Mouse (Mus musculus) hindbrain, embryonic 13.5 days (tissue): ENCODE data around the gene Usp21. TPM values are rescaled to one million over a fixed set of nuclear protein-coding genes. Genes with fewer than 3 reads are reported as not detected.

Experiments
- ATAC-seq: fragments of 200-750 bp; cut with Nextera tagmentation; 2 replicates; pipeline ENCODE4 v1.8.0; 2017; ENCODE audit warnings: moderate TSS enrichment; ENCODE audit not compliant: low FRiP score
- H3K27ac ChIP-seq: fragments of 300-500 bp; sonication (generic); 2 replicates; pipeline ENCODE4 v1.5.1; 2015; ENCODE audit warnings: inconsistent platforms, mild to moderate bottlenecking, moderate library complexity
- H3K27me3 ChIP-seq: fragments of 300-500 bp; sonication (generic); 2 replicates; pipeline ENCODE4 v1.6.1; 2015; ENCODE audit warnings: mild to moderate bottlenecking, inconsistent platforms
- H3K36me3 ChIP-seq: fragments of 300-500 bp; sonication (generic); 2 replicates; pipeline ENCODE4 v1.6.1; 2015; ENCODE audit warnings: mild to moderate bottlenecking, inconsistent platforms
- H3K4me1 ChIP-seq: fragments of 300-500 bp; sonication (generic); replicated peaks from 2 replicates; pipeline ENCODE4 v1.6.1; 2015; ENCODE audit warnings: inconsistent platforms
- H3K4me2 ChIP-seq: fragments of 300-500 bp; sonication (generic); 2 replicates; pipeline ENCODE4 v1.6.1; 2015; ENCODE audit warnings: inconsistent platforms, mild to moderate bottlenecking, moderate library complexity
- H3K4me3 ChIP-seq: fragments of 300-500 bp; sonication (generic); 2 replicates; pipeline ENCODE4 v1.5.1; 2015; ENCODE audit warnings: mild to moderate bottlenecking, inconsistent platforms
- H3K9ac ChIP-seq: fragments of 300-500 bp; sonication (generic); 2 replicates; pipeline ENCODE4 v1.6.1; 2015; ENCODE audit warnings: mild to moderate bottlenecking, inconsistent platforms
- H3K9me3 ChIP-seq: fragments of 300-500 bp; sonication (generic); 2 replicates; pipeline ENCODE4 v1.6.1; 2016; ENCODE audit warnings: inconsistent platforms
- WGBS: fragments of 180-500 bp; shearing (Covaris S2); methylation state at CpG from one replicate; pipeline ENCODE4 v1.1.7; 2015; 5-methylcytosine and 5-hydroxymethylcytosine counted together
- polyA plus RNA-seq: library from polyadenylated mRNA; unstranded; fragments of >200 nt; fragmentation: Nextera tagmentation; extraction: Ambion mirVana; gene quantifications from 2 replicates; pipeline ENCODE4 v1.2.1, GENCODE M21; 2015

The Usp21 gene
- polyA plus RNA-seq, 1 experiment from 2014 or later, result 107 TPM

DNA sequence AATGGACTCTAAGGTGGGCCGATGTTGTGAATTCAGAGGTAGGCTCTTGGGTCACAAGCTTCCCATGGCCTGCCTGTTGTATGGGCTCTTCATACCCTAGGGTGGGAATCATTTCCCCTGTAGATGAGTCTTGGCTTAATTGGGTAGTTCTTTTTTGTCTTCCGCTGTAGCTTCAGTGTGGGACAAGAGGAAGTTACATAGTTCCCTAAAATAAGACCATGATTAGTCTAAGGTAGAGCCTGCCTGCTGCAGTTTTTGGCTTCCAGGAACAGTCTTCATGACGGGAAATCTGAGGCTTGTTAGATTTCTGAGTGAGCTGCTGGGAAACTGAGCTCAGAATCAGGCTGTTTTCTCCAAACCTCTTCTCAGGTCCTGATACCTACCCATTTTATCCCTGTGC is 15.7 kb downstream of the Usp21 start:
- peak overlapping the region; percentile 83 for H3K4me2 ChIP-seq

DNA sequence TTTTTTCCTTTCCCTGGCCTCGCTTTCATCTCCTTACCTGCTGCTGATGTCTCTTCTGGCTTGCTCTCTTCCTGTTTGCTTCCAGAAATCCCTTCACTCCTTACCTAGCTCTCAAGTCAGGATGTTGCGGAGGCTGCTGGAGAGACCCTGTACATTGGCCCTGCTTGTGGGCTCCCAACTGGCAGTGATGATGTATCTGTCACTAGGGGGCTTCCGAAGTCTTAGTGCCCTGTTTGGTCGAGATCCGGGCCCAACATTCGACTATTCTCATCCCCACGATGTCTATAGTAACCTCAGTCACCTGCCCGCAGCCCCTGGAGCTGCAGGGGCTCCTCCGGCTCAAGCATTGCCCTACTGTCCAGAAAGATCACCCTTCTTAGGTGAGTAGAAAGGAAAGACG is 16.2 kb downstream of the Usp21 start:
- Histone ChIP-seq H3K27me3 (no peaks in the 10 kb centered on the region), H3K4me2 (peak overlapping the region; percentile 83), H3K4me1 (peaks cover 26% of the 10 kb centered on the region), H3K9ac (peak overlapping the region; percentile 24; the same call in 1 of the 2 replicates), H3K36me3 (peaks cover 50% of the 10 kb centered on the region), H3K9me3 (no peaks in the 10 kb centered on the region), H3K27ac (no peak overlapping the region), H3K4me3 (peak overlapping the region; percentile 67; the same call in 1 of the 2 replicates)
- ATAC-seq, result no peak
- 71% methylated on average over 10 of the region's 10 CpGs for WGBS

More for the DNA sequence above, 15.7 kb downstream of the Usp21 start:
- Histone ChIP-seq H3K27ac (no peak overlapping the region), H3K4me1 (peaks cover 26% of the 10 kb centered on the region), H3K36me3 (peaks cover 54% of the 10 kb centered on the region), H3K9me3 (no peaks in the 10 kb centered on the region), H3K9ac (peak overlapping the region; percentile 24; the same call in 1 of the 2 replicates), H3K27me3 (no peaks in the 10 kb centered on the region), H3K4me3 (peak overlapping the region; percentile 67; the same call in 1 of the 2 replicates)
- ATAC-seq, result no peak
- 96% methylated on average over 3 of the region's 3 CpGs for WGBS

DNA sequence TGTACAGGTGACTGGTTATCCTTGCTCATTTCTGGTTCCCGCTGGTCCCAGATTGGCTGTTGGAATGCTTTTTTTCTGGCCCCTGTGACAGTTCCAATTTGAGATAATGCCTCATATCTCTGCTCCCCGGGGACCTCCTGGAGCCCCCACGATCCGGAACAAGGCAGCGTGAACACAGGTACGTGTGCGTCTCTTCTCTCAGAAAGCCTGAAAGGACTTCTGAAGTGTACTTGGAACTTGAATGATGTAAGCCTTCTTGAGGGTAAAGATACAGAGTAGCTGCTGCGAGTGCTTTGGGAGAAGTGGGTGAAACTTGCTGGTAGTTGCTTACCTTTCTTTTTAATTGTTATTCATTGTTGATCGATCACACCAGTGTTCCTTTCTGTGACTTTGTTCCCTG is 16.6 kb downstream of the Usp21 start:
- Histone ChIP-seq H3K36me3 (peaks cover 45% of the 10 kb centered on the region), H3K27me3 (no peaks in the 10 kb centered on the region), H3K27ac (0 out of 2 replicates have a peak overlapping the region, but pooled peaks have one; percentile 1), H3K9ac (peak overlapping the region; percentile 85), H3K9me3 (no peaks in the 10 kb centered on the region), H3K4me3 (peak overlapping the region; percentile 67), H3K4me2 (peak overlapping the region; percentile 83), H3K4me1 (peaks cover 26% of the 10 kb centered on the region)
- no peak for ATAC-seq
- 57% methylated on average over 9 of the region's 9 CpGs for WGBS

DNA sequence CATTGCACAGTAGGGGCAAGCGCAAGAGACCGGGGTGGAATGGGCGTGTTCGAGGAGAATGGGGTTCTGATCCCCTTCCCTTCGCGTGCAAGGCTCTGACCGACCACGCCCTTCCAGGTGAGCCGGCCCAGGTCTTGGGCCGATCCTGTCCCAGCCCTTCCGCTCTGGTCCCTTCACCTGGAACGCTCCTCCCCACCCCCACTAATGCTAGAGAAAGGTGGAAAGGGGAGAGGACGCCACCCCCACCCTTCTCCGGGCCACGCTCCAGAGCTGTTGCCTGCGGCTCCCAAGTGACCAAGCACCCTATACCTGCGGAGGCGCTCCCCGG is 17.3 kb downstream of the Usp21 start:
- 1% methylated on average over 19 of the region's 19 CpGs for WGBS
- H3K27me3 ChIP-seq, result no peaks in the 10 kb centered on the region
- peak; percentile 77 for ATAC-seq
- peak overlapping the region; percentile 67 for H3K4me3 ChIP-seq
- H3K9me3 ChIP-seq, result no peaks in the 10 kb centered on the region
- peak overlapping the region; percentile 83 for H3K4me2 ChIP-seq
- H3K4me1 ChIP-seq, result peaks cover 26% of the 10 kb centered on the region
- peaks cover 39% of the 10 kb centered on the region for H3K36me3 ChIP-seq
- H3K27ac ChIP-seq, result peak overlapping the region; percentile 58
- H3K9ac ChIP-seq, result peak overlapping the region; percentile 85

DNA sequence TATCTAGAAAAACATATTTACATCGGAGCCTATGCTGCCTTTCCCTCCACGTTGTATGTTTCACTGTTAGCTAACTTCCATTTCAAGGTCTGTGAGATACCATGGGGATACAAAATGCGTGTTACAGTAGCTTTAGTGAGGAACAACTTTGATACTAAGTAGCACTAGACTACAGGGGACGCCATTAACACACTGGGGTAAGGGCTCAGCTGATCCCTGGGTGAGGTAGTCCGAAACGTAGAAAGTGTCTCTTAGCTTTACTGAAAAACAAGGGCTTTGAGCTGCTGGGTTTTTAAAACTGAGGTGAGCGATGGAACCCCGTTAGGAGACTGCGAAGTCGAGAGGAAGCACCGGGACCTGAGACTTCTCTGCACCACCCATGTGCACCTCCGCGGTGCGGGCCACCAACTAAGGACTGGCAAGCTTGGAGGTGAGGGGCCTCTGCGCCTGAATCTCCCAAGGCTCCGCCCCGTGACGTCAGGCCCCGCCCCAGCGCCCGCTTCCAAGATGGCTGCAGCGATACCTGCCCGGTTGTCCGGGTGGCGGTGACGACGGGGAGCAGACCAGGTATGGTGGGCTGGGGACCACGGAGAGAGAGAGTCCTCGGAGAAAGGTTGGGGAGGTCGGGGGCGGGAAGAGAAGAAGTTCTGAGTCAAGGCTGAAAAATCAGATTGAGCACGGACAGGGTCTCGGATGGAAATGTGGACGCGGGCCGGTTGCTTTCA is 17.8 kb downstream of the Usp21 start, which contains the start of gene B4galt3:
Gene B4galt3, plus strand, starts transcription at position 481 of the 725 bp plus-strand sequence.
- H3K9ac ChIP-seq, result peak within 1 kb of the TSS; percentile 85
- H3K36me3 ChIP-seq, result peaks cover 33% of the 10 kb centered on the region
- WGBS, result 3% methylated on average over 35 of the region's 36 CpGs
- peak; percentile 96 for ATAC-seq
- peak within 1 kb of the TSS; percentile 83 for H3K4me2 ChIP-seq
- no peaks in the 10 kb centered on the region for H3K9me3 ChIP-seq
- peak within 1 kb of the TSS; percentile 67 for H3K4me3 ChIP-seq
- H3K4me1 ChIP-seq, result peaks cover 26% of the 10 kb centered on the region
- H3K27ac ChIP-seq, result peak within 1 kb of the TSS; percentile 58
- H3K27me3 ChIP-seq, result no peaks in the 10 kb centered on the region

DNA sequence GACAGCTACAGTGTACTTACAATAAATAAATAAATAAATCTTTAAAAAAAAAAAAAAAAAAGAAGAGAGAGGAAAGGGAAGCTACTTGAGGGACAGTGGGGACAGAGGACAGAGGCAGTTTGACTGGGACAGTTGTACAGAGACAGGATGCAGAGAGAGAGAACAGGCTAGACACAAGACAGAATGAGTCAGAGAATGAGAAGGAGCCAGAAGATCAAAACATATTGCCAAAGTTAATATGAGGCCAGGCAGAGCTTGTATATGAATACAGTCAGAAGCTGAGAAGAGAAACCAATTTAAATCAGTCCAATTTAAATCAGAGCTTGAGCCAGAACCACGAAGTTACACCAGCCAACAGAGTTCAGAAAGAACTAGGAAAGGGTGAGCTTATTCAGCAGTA is 19.4 kb downstream of the Usp21 start:
- no peak for ATAC-seq
- H3K9me3 ChIP-seq, result no peaks in the 10 kb centered on the region

DNA sequence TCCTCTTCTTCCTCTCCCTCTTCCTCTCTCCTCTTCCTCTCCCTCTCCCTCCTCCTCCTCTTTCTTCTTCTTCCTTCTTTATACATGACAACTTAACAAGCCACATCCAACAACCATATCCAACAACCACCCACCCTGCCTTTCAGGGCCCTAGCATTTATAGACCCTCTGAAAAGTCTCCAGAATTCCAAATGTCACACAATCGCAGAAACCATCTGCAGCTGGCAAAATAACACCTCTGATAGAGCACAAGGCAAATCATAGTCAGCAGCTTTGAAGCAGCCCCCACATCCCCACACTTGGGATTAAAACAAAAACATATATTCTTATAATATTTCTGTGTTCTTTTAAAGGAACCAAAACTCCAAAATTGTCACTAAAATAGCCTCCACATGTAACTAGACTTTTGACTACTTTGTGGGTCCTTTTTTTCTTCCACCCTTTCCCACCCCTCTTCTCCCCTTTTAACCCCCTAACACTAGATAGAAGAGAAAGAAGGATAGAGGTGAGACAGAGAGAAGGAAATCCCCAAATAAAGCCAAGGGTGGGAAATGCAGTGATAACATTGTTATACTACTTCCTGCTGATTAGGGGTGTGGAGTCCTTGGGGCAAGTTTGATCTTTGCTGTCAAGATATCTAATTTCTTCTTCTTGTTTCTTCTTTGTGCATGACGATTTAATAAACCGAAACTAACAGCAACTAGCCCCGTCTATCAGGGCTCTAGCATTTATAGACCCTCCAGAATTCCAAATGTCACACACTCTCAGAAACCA is 21.6 kb downstream of the Usp21 start:
- H3K4me3 ChIP-seq, result no peak overlapping the region
- no peak for ATAC-seq
- H3K4me2 ChIP-seq, result no peak overlapping the region
- 81% methylated on average over 4 of the region's 4 CpGs for WGBS
- H3K36me3 ChIP-seq, result no peaks in the 10 kb centered on the region
- H3K4me1 ChIP-seq, result peaks cover 28% of the 10 kb centered on the region
- no peak overlapping the region for H3K27ac ChIP-seq
- H3K9me3 ChIP-seq, result no peaks in the 10 kb centered on the region
- H3K27me3 ChIP-seq, result no peaks in the 10 kb centered on the region
- H3K9ac ChIP-seq, result no peak overlapping the region

More for the DNA sequence above, 19.4 kb downstream of the Usp21 start:
- 74% methylated on average over 1 of the region's 1 CpGs for WGBS
- Histone ChIP-seq H3K4me1 (peaks cover 31% of the 10 kb centered on the region), H3K9ac (no peak overlapping the region), H3K27ac (no peak overlapping the region), H3K36me3 (peaks cover 17% of the 10 kb centered on the region), H3K27me3 (no peaks in the 10 kb centered on the region), H3K4me2 (no peak overlapping the region), H3K4me3 (no peak overlapping the region)

DNA sequence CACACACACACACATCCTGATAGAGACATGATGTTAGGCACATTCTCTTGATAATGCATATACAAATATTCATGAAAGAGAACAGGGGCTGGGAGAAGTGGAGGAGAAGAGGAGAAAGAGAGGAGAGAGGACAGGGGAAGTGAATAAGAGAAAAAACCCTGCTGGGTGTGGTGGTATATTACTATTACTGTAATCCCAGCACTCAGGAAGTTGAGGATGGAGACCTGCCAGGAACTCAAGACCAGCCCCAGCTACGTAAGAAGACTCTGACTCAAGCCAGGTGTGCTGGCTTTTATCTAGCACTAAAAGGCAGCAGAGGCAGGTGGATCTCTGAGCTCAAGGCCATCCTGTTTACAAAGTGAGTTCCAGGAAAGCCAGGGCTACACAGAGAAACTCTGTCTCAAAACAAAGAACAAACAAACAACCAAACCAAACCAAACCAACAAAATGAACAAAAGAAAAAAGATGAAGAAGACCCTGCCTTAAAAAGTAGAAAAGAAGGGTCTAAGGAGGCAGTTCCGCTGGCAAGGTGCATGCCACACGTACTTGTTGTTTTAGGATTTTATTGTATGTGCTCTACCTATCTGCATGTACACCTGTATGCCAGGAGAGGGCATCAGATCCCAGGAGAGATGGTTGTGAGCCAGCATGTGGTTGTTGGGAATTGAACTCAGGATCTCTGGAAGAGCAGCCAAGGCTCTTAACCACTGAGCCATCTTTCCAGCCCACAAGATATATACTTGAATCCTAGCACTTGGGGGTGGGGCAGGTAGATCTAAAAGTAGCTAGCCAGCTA is 23.9 kb downstream of the Usp21 start:
- no peak; the same call in none of the 2 replicates for ATAC-seq

DNA sequence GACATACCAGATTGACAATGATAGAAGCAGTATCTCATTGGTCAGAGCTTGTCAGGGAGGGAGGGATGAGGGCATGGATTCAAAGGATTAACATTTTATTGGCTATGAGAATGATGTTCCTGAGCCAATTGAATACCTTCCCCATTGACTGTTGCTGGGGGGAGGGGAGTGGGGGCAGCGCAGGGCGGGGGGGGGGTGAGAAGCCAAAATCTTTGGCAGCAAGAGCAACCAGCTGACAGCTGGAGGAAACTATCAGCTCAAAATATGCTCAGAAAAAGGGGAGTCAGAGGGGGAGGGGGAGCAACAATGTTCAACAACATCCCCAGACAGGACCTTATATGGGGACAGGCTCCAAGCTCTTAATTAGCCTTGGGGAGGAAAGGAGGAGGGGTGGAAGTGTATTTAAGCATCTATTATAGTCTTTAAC is 24.6 kb downstream of the Usp21 start:
- ATAC-seq, result peak; percentile 89
- Histone ChIP-seq H3K9me3 (no peaks in the 10 kb centered on the region), H3K27me3 (peaks cover 3% of the 10 kb centered on the region; the same call in 1 of the 2 replicates), H3K27ac (peak overlapping the region; percentile 58), H3K4me1 (peaks cover 16% of the 10 kb centered on the region), H3K4me2 (peak overlapping the region; percentile 54), H3K4me3 (peak overlapping the region; percentile 28; the same call in 1 of the 2 replicates), H3K36me3 (0 out of 2 replicates have a peak, but pooled peaks cover 3% of the 10 kb centered on the region), H3K9ac (0 out of 2 replicates have a peak overlapping the region, but pooled peaks have one; percentile 64)
- 2% methylated on average over 2 of the region's 2 CpGs for WGBS

More for the DNA sequence above, 23.9 kb downstream of the Usp21 start:
- no peak overlapping the region for H3K9ac ChIP-seq
- peaks cover 16% of the 10 kb centered on the region for H3K4me1 ChIP-seq
- peak overlapping the region; percentile 54; the same call in 1 of the 2 replicates for H3K4me2 ChIP-seq
- peak overlapping the region; percentile 58; the same call in 1 of the 2 replicates for H3K27ac ChIP-seq
- WGBS, result 80% methylated on average over 3 of the region's 3 CpGs
- H3K27me3 ChIP-seq, result peaks cover 3% of the 10 kb centered on the region; the same call in 1 of the 2 replicates
- H3K9me3 ChIP-seq, result no peaks in the 10 kb centered on the region
- H3K4me3 ChIP-seq, result no peak overlapping the region
- 0 out of 2 replicates have a peak, but pooled peaks cover 3% of the 10 kb centered on the region for H3K36me3 ChIP-seq

DNA sequence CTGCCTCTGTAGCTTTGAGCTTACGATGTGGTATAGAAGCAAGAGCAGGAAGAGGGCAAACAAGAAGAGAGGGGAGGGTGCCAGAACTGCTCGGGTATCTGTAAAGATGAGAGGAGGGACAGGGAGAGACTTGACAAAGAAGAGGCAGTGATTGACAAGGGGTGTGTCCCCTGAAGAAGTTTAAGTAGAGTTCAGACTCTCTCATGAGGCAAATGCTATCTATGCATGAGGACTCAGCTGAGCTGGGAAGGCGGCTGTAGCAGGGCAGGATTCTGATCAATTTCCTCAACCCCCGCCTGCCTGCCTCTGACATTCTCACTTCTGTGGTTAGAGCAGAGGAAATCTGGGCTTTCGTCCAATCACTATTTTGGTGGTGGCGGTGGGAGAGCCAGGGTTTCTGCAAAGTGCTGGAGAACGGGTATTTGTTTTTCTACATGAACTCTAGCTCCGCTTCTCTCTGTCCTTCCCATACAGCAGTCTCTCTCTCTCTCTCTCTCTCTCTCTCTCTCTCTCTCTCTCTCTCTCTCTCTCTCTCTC is 25.1 kb downstream of the Usp21 start:
- 5% methylated on average over 8 of the region's 8 CpGs for WGBS
- H3K4me1 ChIP-seq, result peaks cover 16% of the 10 kb centered on the region
- H3K4me3 ChIP-seq, result peak overlapping the region; percentile 28
- peak; percentile 70 for ATAC-seq
- peaks cover 3% of the 10 kb centered on the region; the same call in 1 of the 2 replicates for H3K27me3 ChIP-seq
- H3K4me2 ChIP-seq, result peak overlapping the region; percentile 54
- 0 out of 2 replicates have a peak, but pooled peaks cover 3% of the 10 kb centered on the region for H3K36me3 ChIP-seq
- no peaks in the 10 kb centered on the region for H3K9me3 ChIP-seq
- H3K9ac ChIP-seq, result peak overlapping the region; percentile 64
- peak overlapping the region; percentile 83 for H3K27ac ChIP-seq

DNA sequence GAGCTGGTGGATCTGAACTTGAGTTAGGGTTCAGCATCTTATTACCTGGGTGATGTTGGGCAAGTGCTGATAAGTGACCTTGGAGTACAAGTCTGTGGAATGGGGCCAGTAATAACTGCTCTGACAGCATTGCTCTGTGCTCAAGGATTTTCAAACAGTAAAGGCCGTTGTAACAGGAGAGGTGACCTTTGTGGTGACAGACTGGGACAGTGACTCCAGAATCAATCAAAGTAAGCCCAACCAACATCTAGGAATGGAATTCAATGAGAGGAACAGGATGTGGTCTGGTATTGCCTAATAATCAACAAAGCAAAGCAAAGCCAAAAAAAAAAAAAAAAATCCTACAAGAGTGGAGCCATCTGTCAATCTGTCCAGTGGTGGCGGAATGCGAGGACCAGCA is 27.5 kb downstream of the Usp21 start:
- H3K9me3 ChIP-seq, result no peaks in the 10 kb centered on the region
- H3K36me3 ChIP-seq, result 0 out of 2 replicates have a peak, but pooled peaks cover 3% of the 10 kb centered on the region
- H3K27me3 ChIP-seq, result peaks cover 3% of the 10 kb centered on the region; the same call in 1 of the 2 replicates
- no peak overlapping the region for H3K9ac ChIP-seq
- no peak for ATAC-seq
- H3K27ac ChIP-seq, result no peak overlapping the region
- no peak overlapping the region for H3K4me2 ChIP-seq
- WGBS, result 75% methylated on average over 3 of the region's 3 CpGs
- H3K4me1 ChIP-seq, result peaks cover 16% of the 10 kb centered on the region
- no peak overlapping the region for H3K4me3 ChIP-seq
